Mouse (Mus musculus): Measurements from ENCODE around the gene Pin1rt1. TPM values are rescaled to one million over a fixed set of nuclear protein-coding genes. Genes with fewer than 3 reads are reported as not detected.

The Pin1rt1 gene
- polyA plus RNA-seq (2012; rRNA removed; ENCODE audit: low replicate concordance), result not detected in 2 replicates

DNA sequence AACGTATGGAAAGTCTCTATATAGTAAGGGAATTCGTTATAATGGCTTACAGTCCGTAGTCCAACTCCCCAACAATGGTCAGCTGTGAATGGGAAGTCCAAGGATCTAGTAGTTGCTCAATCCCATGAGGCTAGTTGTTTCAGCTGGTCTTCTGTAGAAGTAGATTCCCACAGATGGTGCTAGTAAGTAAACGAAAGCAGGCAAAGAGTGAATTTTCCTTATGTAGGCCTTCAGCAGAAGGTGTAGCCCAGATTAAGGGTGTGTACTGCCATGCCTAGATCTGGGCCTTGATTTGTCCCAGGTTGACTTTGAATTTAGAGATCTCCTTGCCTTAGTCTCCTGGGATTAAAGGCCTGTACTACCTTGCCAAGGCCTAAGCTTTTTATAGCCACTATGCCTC lies at the start of gene Pin1rt1:
Gene Pin1rt1 (minus strand): TSS at position 101 of the 400 bp plus-strand sequence.

DNA sequence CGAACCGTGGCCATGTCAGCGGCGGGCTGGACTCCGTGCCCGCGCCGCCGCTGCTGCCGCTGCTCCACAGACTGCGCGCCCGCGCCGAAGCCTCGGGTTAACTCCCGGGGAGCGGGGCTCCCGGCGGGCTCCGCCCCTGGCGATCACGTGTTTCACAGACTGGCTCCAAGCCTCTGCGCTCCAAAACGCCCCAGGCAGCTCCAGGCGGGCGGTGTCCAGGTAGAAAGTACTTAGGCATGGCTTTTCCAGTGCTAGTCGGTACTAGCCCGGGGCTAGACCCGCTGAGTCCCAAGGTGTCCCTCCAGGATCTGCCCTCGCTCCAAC lies 26.5 kb upstream of the Pin1rt1 start, which contains the start of gene Depdc7:
Gene Depdc7 (minus strand): TSS at position 138 of the 324 bp plus-strand sequence.

GRCm38 (mm10) chr2:104711585-104712485 lies 4.3 kb downstream of the Pin1rt1 start, which contains the start of gene Tcp11l1:
Gene Tcp11l1, minus strand, starts transcription at chr2:104712169.

Other genes starting within 250 kb of the Pin1rt1 start
- gene Hipk3, start 221.9 kb downstream of the Pin1rt1 start, polyA plus RNA-seq (2012; rRNA removed; ENCODE audit: low replicate concordance), result 29.5 and 62.2 TPM in 2 replicates
- gene Cstf3, start 125.9 kb downstream of the Pin1rt1 start, polyA plus RNA-seq (2012; rRNA removed; ENCODE audit: low replicate concordance), result 4.2 and 9.1 TPM in 2 replicates
- 4.4 and 4.5 TPM in 2 replicates for gene Tcp11l1, start 4.2 kb downstream of the Pin1rt1 start, polyA plus RNA-seq (2012; rRNA removed; ENCODE audit: low replicate concordance)
- gene Depdc7, start 26.5 kb upstream of the Pin1rt1 start, polyA plus RNA-seq (2012; rRNA removed; ENCODE audit: low replicate concordance), result 1.4 and 1.7 TPM in 2 replicates
- gene Qser1, start 100.4 kb upstream of the Pin1rt1 start, polyA plus RNA-seq (2012; rRNA removed; ENCODE audit: low replicate concordance), result 3.4 and 9.9 TPM in 2 replicates
- gene Prrg4, start 133.5 kb upstream of the Pin1rt1 start, polyA plus RNA-seq (2012; rRNA removed; ENCODE audit: low replicate concordance), result 0.70 and 0.85 TPM in 2 replicates
- 1.0 and 2.0 TPM in 2 replicates for gene Ccdc73, start 151.4 kb upstream of the Pin1rt1 start, polyA plus RNA-seq (2012; rRNA removed; ENCODE audit: low replicate concordance)

Measured in mammary gland, adult 2 months (tissue).